Mouse (Mus musculus): Measurements from ENCODE around the gene Psph.

GRCm38 (mm10) chr5:129724268-129724667 lies 63.0 kb downstream of the Psph start:
- TF ChIP-seq CTCF (IDR thresholded peaks at IDR 0.05) (no peak), EP300 (IDR thresholded peaks at IDR 0.05) (no peak)

Measured in lung, postnatal 0 days (tissue).